Mouse (Mus musculus): ENCODE measurements around the gene Tada2b. TPM values are rescaled to one million over a fixed set of nuclear protein-coding genes. Genes with fewer than 3 reads are reported as not detected.
A peak's percentile ranks its signal among the peaks of the same experiment; 100 is the strongest.

Gene Tada2b
- polyA plus RNA-seq, 1 experiment from 2014 or later: 1.2 TPM

- 45% methylated on average over 2 of the region's 2 CpGs for WGBS (ENCODE audit: insufficient replicate concordance)
- Histone ChIP-seq H3K4me2 (no peak overlapping the region), H3K4me3 (replicated peaks) (no peak overlapping the region), H3K36me3 (no peaks in the 10 kb centered on the region), H3K27me3 (no peaks in the 10 kb centered on the region), H3K27ac (no peak overlapping the region), H3K9ac (no peak overlapping the region), H3K4me1 (replicated peaks) (peaks cover 30% of the 10 kb centered on the region), H3K9me3 (replicated peaks) (no peaks in the 10 kb centered on the region)
- ATAC-seq (ENCODE audit: low read depth) (no peak), DNase-seq (no peak)
Observed at GRCm38 (mm10) chr5:36461231-36461630, 22.9 kb downstream of the Tada2b start.

GRCm38 (mm10) chr5:36460712-36461111, 23.4 kb downstream of the Tada2b start:
- no peaks in the 10 kb centered on the region for H3K36me3 ChIP-seq
- no peaks in the 10 kb centered on the region for H3K9me3 ChIP-seq (replicated peaks)
- H3K4me3 ChIP-seq (replicated peaks): no peak overlapping the region
- no peak overlapping the region for H3K27ac ChIP-seq
- no peak overlapping the region for H3K4me2 ChIP-seq
- H3K27me3 ChIP-seq: no peaks in the 10 kb centered on the region
- DNase-seq (no peak), ATAC-seq (ENCODE audit: low read depth) (no peak)
- 86% methylated on average over 2 of the region's 2 CpGs for WGBS (ENCODE audit: insufficient replicate concordance)
- no peak overlapping the region for H3K9ac ChIP-seq
- peaks cover 25% of the 10 kb centered on the region for H3K4me1 ChIP-seq (replicated peaks)

GRCm38 (mm10) chr5:36458926-36459325, 25.2 kb downstream of the Tada2b start:
- H3K27me3 ChIP-seq: no peaks in the 10 kb centered on the region
- H3K4me3 ChIP-seq (replicated peaks): no peak overlapping the region
- 10% methylated on average over 4 of the region's 4 CpGs for WGBS (ENCODE audit: insufficient replicate concordance)
- H3K36me3 ChIP-seq: no peaks in the 10 kb centered on the region
- no peak overlapping the region for H3K9ac ChIP-seq
- peaks cover 15% of the 10 kb centered on the region for H3K4me1 ChIP-seq (replicated peaks)
- DNase-seq (peak; percentile 38), ATAC-seq (ENCODE audit: low read depth) (no peak)
- H3K27ac ChIP-seq: no peak overlapping the region
- no peaks in the 10 kb centered on the region for H3K9me3 ChIP-seq (replicated peaks)
- no peak overlapping the region for H3K4me2 ChIP-seq

GRCm38 (mm10) chr5:36457706-36458105, 26.4 kb downstream of the Tada2b start:
- no peak overlapping the region for H3K9ac ChIP-seq
- no peaks in the 10 kb centered on the region for H3K27me3 ChIP-seq
- DNase-seq (no peak), ATAC-seq (ENCODE audit: low read depth) (no peak)
- WGBS (ENCODE audit: insufficient replicate concordance): 59% methylated on average over 4 of the region's 4 CpGs
- no peak overlapping the region for H3K4me2 ChIP-seq
- no peaks in the 10 kb centered on the region for H3K9me3 ChIP-seq (replicated peaks)
- no peak overlapping the region for H3K27ac ChIP-seq
- H3K4me3 ChIP-seq (replicated peaks): no peak overlapping the region
- H3K4me1 ChIP-seq (replicated peaks): 0 out of 2 replicates have a peak, but pooled peaks cover 4% of the 10 kb centered on the region
- no peaks in the 10 kb centered on the region for H3K36me3 ChIP-seq

- ATAC-seq (ENCODE audit: low read depth): no peak
- no peak overlapping the region for H3K4me2 ChIP-seq
- no peaks in the 10 kb centered on the region for H3K36me3 ChIP-seq
- DNase-seq: no peak
- no peak overlapping the region for H3K27ac ChIP-seq
- no peaks in the 10 kb centered on the region for H3K4me1 ChIP-seq (replicated peaks)
- no peak overlapping the region for H3K4me3 ChIP-seq (replicated peaks)
- H3K9ac ChIP-seq: no peak overlapping the region
- H3K9me3 ChIP-seq (replicated peaks): no peaks in the 10 kb centered on the region
- 55% methylated on average over 6 of the region's 6 CpGs for WGBS (ENCODE audit: insufficient replicate concordance)
- no peaks in the 10 kb centered on the region for H3K27me3 ChIP-seq
Observed at GRCm38 (mm10) chr5:36452821-36453220, 31.3 kb downstream of the Tada2b start.

- Histone ChIP-seq H3K27ac (no peak overlapping the region), H3K4me3 (replicated peaks) (no peak overlapping the region), H3K9me3 (replicated peaks) (no peaks in the 10 kb centered on the region), H3K36me3 (no peaks in the 10 kb centered on the region), H3K27me3 (no peaks in the 10 kb centered on the region), H3K9ac (no peak overlapping the region), H3K4me2 (no peak overlapping the region), H3K4me1 (replicated peaks) (no peaks in the 10 kb centered on the region)
- DNase-seq (no peak), ATAC-seq (ENCODE audit: low read depth) (no peak)
- 67% methylated on average over 10 of the region's 10 CpGs for WGBS (ENCODE audit: insufficient replicate concordance)
Observed at GRCm38 (mm10) chr5:36451872-36452389, 32.2 kb downstream of the Tada2b start.

GRCm38 (mm10) chr5:36451119-36451518, 33.0 kb downstream of the Tada2b start:
- no peak overlapping the region for H3K9ac ChIP-seq
- H3K36me3 ChIP-seq: no peaks in the 10 kb centered on the region
- no peaks in the 10 kb centered on the region for H3K4me1 ChIP-seq (replicated peaks)
- H3K27me3 ChIP-seq: peaks cover 6% of the 10 kb centered on the region
- H3K4me2 ChIP-seq: no peak overlapping the region
- DNase-seq: no peak
- no peak for ATAC-seq (ENCODE audit: low read depth)
- H3K4me3 ChIP-seq (replicated peaks): no peak overlapping the region
- WGBS (ENCODE audit: insufficient replicate concordance): 15% methylated on average over 9 of the region's 10 CpGs
- H3K27ac ChIP-seq: no peak overlapping the region
- H3K9me3 ChIP-seq (replicated peaks): no peaks in the 10 kb centered on the region

GRCm38 (mm10) chr5:36449710-36450358, 34.3 kb downstream of the Tada2b start:
- 48% methylated on average over 6 of the region's 6 CpGs for WGBS (ENCODE audit: insufficient replicate concordance)
- Histone ChIP-seq H3K9ac (no peak overlapping the region), H3K27me3 (peaks cover 19% of the 10 kb centered on the region), H3K36me3 (no peaks in the 10 kb centered on the region), H3K4me2 (no peak overlapping the region), H3K4me3 (replicated peaks) (no peak overlapping the region), H3K4me1 (replicated peaks) (no peaks in the 10 kb centered on the region), H3K9me3 (replicated peaks) (no peaks in the 10 kb centered on the region), H3K27ac (no peak overlapping the region)
- ATAC-seq (ENCODE audit: low read depth) (no peak), DNase-seq (no peak)

- H3K27me3 ChIP-seq: peaks cover 26% of the 10 kb centered on the region
- H3K4me1 ChIP-seq (replicated peaks): no peaks in the 10 kb centered on the region
- H3K9me3 ChIP-seq (replicated peaks): no peaks in the 10 kb centered on the region
- H3K36me3 ChIP-seq: no peaks in the 10 kb centered on the region
- DNase-seq (no peak), ATAC-seq (ENCODE audit: low read depth) (no peak)
- no peak overlapping the region for H3K4me2 ChIP-seq
- H3K27ac ChIP-seq: no peak overlapping the region
- 75% methylated on average over 12 of the region's 12 CpGs for WGBS (ENCODE audit: insufficient replicate concordance)
- no peak overlapping the region for H3K9ac ChIP-seq
- H3K4me3 ChIP-seq (replicated peaks): no peak overlapping the region
Observed at GRCm38 (mm10) chr5:36447872-36448271, 36.2 kb downstream of the Tada2b start.

- Histone ChIP-seq H3K4me3 (replicated peaks) (no peak overlapping the region), H3K4me1 (replicated peaks) (no peaks in the 10 kb centered on the region), H3K4me2 (no peak overlapping the region), H3K9me3 (replicated peaks) (no peaks in the 10 kb centered on the region), H3K9ac (no peak overlapping the region), H3K27me3 (peaks cover 26% of the 10 kb centered on the region), H3K36me3 (no peaks in the 10 kb centered on the region), H3K27ac (no peak overlapping the region)
- DNase-seq (no peak), ATAC-seq (ENCODE audit: low read depth) (no peak)
- 28% methylated on average over 9 of the region's 9 CpGs for WGBS (ENCODE audit: insufficient replicate concordance)
Observed at GRCm38 (mm10) chr5:36446166-36446890, 37.8 kb downstream of the Tada2b start.

- H3K9ac ChIP-seq: no peak overlapping the region
- H3K9me3 ChIP-seq (replicated peaks): no peaks in the 10 kb centered on the region
- WGBS (ENCODE audit: insufficient replicate concordance): 21% methylated on average over 8 of the region's 8 CpGs
- DNase-seq (no peak), ATAC-seq (ENCODE audit: low read depth) (no peak)
- H3K27me3 ChIP-seq: peaks cover 26% of the 10 kb centered on the region
- no peak overlapping the region for H3K4me3 ChIP-seq (replicated peaks)
- no peak overlapping the region for H3K4me2 ChIP-seq
- H3K4me1 ChIP-seq (replicated peaks): no peaks in the 10 kb centered on the region
- H3K27ac ChIP-seq: no peak overlapping the region
- H3K36me3 ChIP-seq: no peaks in the 10 kb centered on the region
Observed at GRCm38 (mm10) chr5:36445028-36445427, 39.1 kb downstream of the Tada2b start.

- Histone ChIP-seq H3K36me3 (no peaks in the 10 kb centered on the region), H3K4me1 (replicated peaks) (no peaks in the 10 kb centered on the region), H3K27me3 (peaks cover 26% of the 10 kb centered on the region), H3K9me3 (replicated peaks) (no peaks in the 10 kb centered on the region), H3K27ac (no peak overlapping the region), H3K4me3 (replicated peaks) (no peak overlapping the region), H3K4me2 (no peak overlapping the region), H3K9ac (no peak overlapping the region)
- 32% methylated on average over 4 of the region's 4 CpGs for WGBS (ENCODE audit: insufficient replicate concordance)
- ATAC-seq (ENCODE audit: low read depth): no peak
- no peak for DNase-seq
Observed at GRCm38 (mm10) chr5:36444611-36445010, 39.5 kb downstream of the Tada2b start.

Data from liver, embryonic 13.5 days (tissue).